Mouse (Mus musculus) spleen, adult 12 weeks (tissue): Measurements from ENCODE around the gene Padi2.
A peak's percentile ranks its signal among the peaks of the same experiment; 100 is the strongest.

Experiments used
- DNase-seq: peaks from one replicate; pipeline ENCODE4 v3.0.0; 2022; ENCODE audit warnings: low spot score

The Padi2 gene

GRCm38 (mm10) chr4:140906076-140906826, at the start of gene Padi2:
Padi2 (plus strand) TSS chr4:140906344.
- DNase-seq, result peak; percentile 65

GRCm38 (mm10) chr4:140857041-140857440, 49.1 kb upstream of the Padi2 start:
- no peak for DNase-seq

DNA sequence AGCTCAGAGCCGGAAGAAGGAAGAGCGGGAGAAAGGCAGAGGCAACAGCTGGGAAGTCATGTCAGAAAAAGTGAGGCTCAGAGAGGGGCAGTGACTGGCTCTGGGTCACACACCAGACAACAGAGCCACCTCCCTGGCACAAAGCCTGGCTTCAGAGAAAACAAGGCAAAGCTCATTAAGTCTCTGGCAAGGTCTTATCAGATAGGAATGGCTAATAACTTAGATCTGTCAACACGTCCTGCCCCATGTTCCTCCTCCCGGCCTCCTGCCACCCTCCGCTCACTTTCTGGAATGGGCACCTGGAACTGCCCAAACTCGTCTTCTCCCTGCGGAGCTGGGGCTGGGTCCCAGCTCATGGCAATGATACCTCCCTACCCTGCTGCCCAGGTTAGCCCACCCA, 48.3 kb upstream of the Padi2 start:
- no peak for DNase-seq

DNA sequence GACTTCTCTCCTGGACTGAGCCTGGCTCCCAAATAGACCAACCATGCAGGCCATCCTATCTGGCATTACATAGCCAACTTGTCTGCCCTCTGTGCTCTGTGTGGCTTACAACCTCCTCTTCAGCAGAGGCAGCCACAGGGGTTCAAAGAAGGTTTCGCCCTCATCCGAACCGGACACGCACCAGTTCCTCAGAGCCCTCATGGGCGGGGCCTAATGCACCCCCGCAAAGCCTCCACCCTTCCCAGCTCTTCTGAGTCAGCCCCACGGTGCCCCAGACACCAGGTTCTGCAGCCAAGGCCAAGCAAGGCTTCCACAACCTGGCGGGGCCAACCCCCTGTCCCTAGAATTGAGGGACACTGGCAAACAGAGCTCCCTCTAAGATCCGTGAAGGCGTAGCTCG, 46.9 kb upstream of the Padi2 start:
- no peak for DNase-seq

- peak; percentile 32 for DNase-seq
Measured at GRCm38 (mm10) chr4:140860125-140860766, 45.9 kb upstream of the Padi2 start.

DNA sequence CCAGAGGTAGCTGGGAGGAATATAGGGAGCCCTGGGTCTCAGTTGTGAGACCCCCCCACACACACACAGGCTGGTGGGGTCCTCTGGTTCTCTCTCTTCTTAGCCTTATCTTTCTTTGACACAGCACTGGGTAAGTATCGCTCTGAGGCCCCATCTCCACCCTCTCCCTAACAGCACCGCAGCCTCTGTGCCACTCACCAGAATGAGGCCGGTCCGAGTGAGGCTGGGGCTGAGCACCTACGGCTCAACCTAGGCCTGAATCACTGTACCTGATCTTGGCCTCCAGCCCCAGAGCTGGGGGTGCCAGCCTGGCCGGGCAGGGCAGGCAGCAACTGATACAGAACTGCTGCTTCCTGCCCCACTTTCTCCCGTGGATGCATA, 45.4 kb upstream of the Padi2 start:
- DNase-seq, result no peak

GRCm38 (mm10) chr4:140862036-140862650, 44.0 kb upstream of the Padi2 start:
- DNase-seq, result no peak

DNA sequence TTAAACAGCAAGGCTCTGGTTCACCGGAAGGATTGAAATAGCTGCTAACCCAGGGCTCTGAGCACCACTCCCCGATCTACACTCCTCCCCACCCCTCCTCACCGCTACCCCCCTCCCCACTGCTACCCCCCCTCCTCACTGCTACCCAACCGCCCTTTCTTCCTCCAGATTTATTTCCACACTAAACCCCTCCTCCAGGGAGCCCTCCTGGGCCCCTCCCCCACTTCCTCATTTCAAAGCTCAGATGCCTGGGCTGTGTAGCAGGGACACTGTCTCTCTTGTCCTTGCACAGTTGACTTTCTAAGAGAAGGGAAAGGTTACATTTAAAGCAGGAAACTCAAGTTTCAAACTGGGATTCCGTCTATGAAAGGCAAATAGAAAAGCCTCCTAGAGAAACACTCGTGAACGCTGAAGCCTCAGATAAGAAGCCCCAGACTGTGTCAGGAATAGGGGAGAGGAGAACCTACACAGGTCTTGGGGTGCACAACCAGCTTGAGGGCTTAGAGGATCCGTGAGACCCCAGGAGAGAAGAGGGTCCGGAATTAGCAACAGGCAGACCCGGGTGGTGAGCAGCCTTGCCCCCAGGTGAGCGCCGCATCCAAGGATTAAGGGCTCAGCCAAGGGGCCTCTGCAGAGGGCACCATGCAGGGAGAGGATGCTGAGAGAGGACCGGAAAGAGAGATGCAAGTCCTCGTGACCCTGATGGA, 37.5 kb upstream of the Padi2 start:
- DNase-seq, result no peak

DNA sequence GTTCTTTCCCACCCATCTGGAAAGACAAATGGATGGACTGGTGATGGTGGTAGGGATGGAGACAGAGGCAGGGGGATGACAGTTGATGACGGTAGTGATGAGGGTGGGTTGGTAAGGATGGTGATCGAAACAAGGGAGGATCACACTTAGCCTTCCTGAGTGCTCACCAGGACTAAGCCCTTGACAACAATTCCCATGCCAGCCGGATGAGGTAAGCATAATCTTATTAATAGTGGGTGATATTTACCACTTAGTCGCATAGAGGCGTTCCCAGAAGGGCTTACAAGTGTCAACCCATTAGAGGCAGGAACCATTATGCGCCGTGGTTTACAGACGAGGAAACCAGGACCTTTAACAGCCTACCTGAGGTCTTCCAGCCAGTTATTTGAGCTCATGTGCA, 36.2 kb upstream of the Padi2 start:
- DNase-seq, result no peak

DNA sequence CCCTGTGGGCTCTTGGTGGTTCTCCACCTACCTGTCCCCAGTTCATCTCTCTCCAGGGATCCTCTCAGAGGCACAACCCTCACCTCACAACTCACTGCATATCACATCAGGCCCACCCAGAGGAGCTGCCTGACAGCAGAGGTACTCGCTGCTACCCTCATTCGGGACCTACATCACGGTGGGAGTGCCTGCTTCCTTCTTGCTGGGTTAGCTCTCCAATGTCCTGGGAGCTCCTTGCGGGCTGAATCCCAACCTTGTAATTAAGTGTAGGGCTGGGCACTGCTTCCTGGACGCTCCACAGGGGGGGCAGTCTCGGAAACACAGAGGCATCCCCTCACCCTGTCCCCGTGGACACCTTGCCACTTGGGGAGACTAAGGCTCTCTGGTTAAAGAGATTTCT, 35.3 kb upstream of the Padi2 start:
- DNase-seq, result no peak

GRCm38 (mm10) chr4:140871376-140871775, 34.8 kb upstream of the Padi2 start:
- no peak for DNase-seq

- no peak for DNase-seq
Measured at GRCm38 (mm10) chr4:140871851-140872685, 34.1 kb upstream of the Padi2 start.

GRCm38 (mm10) chr4:140872686-140872992, 33.5 kb upstream of the Padi2 start:
- DNase-seq, result no peak

GRCm38 (mm10) chr4:140873011-140873410, 33.1 kb upstream of the Padi2 start:
- DNase-seq, result no peak

- DNase-seq, result no peak
Measured at GRCm38 (mm10) chr4:140876161-140876560, 30.0 kb upstream of the Padi2 start.

GRCm38 (mm10) chr4:140876681-140877080, 29.5 kb upstream of the Padi2 start:
- no peak for DNase-seq

DNA sequence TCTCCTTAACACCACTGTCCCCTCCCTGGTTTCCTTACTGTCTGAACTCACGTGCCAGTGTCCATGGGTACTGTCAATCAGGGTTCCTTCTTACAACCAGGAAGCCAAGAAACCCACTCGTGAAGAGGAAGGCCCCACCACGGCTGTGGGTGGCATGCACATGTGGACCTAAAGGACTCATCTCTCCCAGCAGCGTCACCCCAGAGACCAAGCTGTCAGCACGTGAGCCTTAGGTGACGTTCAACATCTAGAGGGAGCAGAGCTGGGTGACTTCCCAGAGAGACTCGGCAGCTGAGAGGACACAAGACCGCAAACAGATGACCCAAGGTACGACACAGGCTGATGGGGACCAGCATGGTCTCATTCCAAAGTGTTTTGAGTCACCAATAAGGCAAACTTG, 28.7 kb upstream of the Padi2 start:
- no peak for DNase-seq

- no peak for DNase-seq
Measured at GRCm38 (mm10) chr4:140878655-140879054, 27.5 kb upstream of the Padi2 start.

- no peak for DNase-seq
Measured at GRCm38 (mm10) chr4:140879116-140879515, 27.0 kb upstream of the Padi2 start.

GRCm38 (mm10) chr4:140879739-140880138, 26.4 kb upstream of the Padi2 start:
- no peak for DNase-seq

DNA sequence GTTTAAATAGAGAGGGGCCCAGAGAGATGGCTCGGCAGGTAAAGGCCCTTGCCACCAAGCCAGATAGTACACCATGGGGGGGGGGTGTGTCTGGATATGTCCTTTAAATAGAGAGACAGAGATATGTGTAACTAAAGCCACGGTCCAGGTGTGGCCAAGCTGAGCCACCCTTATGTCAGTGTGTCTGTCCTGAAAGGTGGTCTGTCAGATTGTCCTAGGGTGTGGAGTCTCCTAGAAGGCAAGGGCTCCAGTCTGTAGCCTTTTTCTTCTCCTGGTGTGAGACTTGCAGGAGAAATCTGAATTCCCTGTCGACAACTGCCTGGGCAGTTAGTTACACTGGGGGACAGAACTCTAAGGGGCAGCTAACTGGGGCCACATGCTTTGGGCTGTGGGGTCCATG, 25.9 kb upstream of the Padi2 start:
- no peak for DNase-seq

GRCm38 (mm10) chr4:140881026-140881670, 25.0 kb upstream of the Padi2 start:
- no peak for DNase-seq
